Mouse (Mus musculus) adrenal gland, postnatal 36 days (tissue): ENCODE data around the gene Gpt2. TPM values are rescaled to one million over a fixed set of nuclear protein-coding genes. Genes with fewer than 3 reads are reported as not detected.

Experiments
- DNase-seq, 2 experiments: peaks; one replicate each; pipeline ENCODE4 v3.0.0; 2021; ENCODE audit warnings: mixed read lengths in 1 of 2
- total RNA-seq, 2 experiments: library from RNA; stranded (reverse); gene quantifications; 2 replicates each; pipeline ENCODE4 v1.2.3; 2021

Gpt2 gene
- total RNA-seq, 2 experiments from 2014 or later, result 65.0 to 339 TPM

DNA sequence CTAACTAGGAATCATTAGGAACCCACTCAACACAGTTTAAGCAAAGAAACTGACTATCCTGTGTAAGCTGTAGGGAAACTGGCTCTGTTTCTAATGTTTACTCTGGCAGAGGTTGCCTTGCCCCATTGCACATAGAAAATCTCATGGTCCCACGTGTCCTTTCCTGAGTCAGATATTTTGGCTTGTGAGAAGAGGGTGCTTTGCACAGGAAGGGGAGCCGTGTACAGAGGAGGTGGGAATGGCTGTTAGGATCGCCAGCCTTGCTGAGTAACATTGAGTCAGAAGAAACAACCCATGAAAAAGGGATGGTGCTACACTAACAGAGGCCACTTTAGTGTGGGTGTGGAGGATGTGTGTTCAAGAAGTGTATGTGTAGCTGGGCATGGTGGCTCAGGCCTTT, 36.6 kb downstream of the Gpt2 start:
- peak in 1 of 2 experiments; percentile 15 for DNase-seq

DNA sequence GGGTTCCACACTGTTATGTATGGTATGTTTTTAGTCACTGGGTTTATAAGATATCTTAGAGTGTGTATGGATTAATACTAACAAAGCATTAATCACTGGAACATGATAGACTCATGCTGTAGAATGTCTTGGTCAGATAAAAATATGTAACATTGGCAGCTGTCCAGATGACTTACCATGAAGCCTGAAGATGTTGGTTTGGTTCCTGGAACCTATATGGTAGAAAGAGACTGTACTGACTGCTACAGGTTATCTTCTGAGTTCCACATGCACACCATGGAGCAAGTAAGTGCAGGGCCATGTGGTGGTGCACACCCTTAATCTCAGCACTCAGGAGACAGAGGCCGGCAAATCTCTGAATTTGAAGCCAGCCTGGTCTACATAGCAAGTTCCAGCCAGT, 38.3 kb downstream of the Gpt2 start:
- no peak for DNase-seq

DNA sequence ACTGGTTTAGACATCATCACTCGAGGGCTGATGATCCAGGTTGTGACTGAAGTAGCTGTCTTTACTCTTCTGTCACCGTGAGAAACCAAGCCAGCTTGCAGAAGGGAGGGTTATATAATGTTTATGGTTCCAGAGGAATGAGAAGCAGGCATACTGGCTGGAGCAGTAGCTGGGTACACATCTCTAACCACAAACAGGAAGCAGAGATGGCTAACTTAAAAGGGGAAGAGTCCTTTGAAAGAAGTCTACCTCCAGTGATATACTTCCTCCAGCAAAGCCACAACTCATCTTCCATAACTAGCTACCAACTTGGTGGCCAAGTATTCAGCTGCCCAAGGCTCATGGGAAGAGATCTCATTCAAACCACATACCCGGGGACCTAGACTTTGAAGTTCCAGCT, 39.1 kb downstream of the Gpt2 start:
- DNase-seq, result no peak

GRCm38 (mm10) chr8:85532843-85533242, 40.5 kb downstream of the Gpt2 start:
- no peak for DNase-seq

DNA sequence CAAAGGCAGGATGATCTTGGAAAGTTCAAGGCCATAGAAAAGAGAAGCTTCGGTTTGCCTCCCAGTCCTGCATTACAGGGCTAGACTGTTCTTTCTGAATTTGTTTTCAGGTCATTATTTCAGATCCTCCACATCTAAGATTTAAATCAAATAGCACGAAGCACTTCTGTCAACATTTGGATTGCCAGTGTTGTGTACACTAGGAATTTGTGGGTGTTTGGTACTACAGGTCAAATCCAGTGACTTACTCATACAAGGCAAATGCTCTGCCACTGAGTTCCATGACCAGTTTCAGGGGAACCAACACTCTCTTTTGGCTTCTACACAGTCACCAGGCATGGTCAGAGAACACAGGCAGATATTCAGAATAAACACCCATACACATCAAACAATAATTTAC, 41.1 kb downstream of the Gpt2 start:
- DNase-seq, result no peak

DNA sequence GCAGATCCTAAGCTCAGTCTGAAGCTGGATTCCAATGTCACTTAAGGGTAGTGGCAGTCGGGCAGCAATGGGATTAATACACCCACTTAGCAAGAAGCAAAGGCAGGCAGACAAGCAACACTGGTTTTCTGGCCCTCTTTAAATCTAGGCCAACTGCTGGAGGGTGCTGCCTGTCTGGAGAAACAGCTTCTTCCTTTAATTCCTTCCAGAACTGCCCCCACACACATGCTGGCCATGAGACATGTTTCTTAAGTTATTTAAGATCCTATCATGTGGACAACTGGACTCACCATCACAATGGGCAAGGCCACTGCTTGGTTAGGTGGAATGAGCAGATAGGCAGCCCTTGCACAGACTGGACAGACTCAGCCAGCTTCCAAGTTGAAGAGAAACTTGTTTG, 41.8 kb downstream of the Gpt2 start:
- DNase-seq, result no peak

DNA sequence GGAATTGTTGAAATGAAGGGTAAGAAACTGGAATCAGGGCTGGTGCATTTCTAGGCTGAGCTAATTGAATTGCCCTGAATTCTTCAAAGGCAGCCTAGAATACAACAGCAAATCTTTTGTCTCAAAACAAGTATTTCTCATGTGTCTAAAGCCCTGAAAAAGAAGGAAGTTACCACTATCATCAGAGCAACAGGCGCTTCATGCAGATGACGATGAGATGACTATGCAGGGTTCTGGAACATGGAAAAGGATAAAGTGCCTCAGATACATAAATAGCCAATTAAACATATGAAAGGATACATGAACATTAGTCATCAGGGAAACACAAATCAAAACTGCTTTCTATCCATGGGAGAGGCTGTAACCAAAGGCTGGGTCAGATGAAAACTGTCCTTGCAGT, 44.0 kb downstream of the Gpt2 start:
- DNase-seq, result no peak

GRCm38 (mm10) chr8:85551934-85552333, 59.6 kb downstream of the Gpt2 start:
- no peak for DNase-seq

- peak; percentile 8 to 22 for DNase-seq
These were observed 62.2 kb downstream of the Gpt2 start for GRCm38 (mm10) chr8:85554391-85555180.

DNA sequence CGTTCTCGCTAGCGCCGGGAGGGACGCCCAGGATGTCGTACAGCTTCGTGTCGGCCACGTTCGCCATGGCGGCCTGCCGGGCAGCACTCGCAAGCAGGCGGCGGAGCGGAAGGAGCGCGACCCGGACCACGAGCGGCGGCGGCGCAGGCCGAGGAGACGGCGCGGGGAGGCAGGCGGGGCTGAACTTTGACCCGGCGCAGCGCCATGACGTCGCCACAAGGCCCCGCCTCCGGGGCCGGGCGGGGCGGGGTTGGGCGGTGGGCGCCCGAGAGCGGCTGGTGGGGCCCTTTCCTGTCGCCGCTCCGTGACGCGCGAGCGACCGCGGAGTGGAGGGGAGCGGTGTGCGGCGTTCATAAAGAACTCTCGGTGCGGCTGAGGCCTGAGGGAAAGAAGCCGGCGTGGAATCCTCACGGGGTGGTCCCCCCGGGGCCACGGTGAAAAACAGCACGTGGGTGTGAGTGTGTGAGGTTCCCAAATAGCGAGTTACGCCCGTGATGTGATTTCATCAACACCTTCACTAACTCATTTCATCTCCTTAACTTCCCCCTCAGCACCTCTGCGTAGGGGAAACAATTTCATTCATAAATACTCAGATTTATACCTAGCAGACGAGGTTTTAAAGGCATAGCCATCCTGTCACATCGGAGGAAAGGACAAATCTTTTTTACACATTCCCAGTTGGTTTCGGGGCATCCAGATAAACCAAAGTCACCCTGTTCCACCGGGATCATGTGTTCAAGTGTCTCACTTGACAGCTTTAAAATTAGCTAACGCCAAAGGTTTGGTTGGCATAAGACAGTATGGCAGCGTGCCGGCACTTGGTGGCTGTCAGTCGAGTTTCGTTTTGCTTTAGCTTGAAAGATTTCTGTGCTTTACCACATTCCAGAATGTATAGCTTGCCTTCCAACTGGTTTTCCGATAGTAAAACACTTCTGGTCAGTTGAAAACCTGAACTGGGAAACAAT, 63.1 kb downstream of the Gpt2 start, which contains the start of gene Dnaja2:
TSS of gene Dnaja2 (minus strand) at position 164 of the 965 bp plus-strand sequence.
- DNase-seq, result peak; percentile 93

DNA sequence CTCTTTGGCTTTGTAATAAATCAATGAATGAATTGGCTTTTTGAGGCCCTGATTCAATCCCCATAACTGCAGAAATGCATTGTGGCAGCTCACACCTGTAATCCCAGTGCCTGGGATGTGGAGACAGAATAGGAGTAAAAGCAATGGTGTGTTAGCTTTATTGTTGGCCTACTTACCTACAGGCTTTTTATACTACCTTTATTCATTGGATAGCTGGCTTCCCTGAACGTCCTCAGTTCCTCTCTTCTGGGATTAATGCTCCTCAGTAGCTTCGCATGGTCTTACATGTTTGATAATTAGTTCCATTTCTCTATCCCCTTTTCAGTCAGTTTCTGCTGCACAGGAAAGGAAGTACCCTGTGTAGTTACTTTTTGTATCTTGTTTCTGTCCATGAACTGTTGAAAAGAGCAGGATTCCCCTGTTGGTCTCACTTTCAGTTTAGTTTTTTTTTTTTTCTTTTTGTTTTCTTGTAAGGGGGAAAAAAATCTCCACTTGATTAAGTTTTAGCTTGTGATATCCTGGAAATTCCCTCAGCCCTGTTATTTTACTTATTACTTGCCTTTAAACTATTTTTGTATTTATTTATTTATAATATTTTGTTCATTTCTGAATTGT, 64.7 kb downstream of the Gpt2 start:
- DNase-seq, result no peak

GRCm38 (mm10) chr8:85557601-85557986, 65.2 kb downstream of the Gpt2 start:
- no peak for DNase-seq

DNA sequence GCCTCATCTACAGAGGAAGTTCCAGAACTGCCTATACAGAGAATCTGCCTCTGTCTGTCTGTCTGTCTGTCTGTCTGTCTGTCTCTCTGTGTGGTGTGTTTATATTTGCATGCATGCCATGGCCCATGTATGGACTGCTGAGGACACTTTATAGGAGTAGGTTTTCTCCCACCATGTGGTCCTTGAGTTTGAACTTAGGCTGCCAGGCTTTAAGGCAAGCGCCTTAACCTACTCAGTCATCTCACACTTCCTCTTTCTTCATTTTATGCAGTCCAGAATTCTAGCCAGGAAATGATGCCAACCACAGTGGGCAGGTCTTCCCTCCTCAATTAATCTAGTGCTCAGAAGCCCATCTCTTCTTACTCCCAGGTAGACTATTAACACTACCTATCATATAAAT, 66.8 kb downstream of the Gpt2 start:
- DNase-seq, result no peak

GRCm38 (mm10) chr8:85559966-85560365, 67.6 kb downstream of the Gpt2 start:
- DNase-seq, result no peak

- DNase-seq, result no peak
These were observed 71.0 kb downstream of the Gpt2 start for GRCm38 (mm10) chr8:85563336-85563735.

DNA sequence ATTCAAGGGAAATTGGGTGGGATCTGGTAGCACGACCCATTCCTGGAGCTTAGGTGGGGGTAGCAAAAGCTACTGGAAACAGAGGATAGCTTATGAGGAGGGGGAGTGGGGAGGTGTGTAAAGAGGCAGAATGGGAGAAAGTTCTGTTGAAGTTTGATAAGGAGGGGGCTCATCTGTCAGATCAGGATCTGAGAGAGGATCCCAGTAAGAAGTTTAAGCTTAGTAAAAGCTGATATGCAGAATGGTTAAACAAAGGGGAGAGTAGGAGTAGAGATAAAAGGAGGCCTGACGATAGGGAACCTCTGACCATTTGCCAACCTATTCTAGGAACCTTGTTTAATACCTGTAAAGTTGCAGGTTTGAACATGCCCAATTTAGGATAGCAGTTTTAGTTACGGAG, 72.8 kb downstream of the Gpt2 start:
- DNase-seq, result no peak

GRCm38 (mm10) chr8:85567801-85568200, 75.4 kb downstream of the Gpt2 start:
- no peak for DNase-seq

- DNase-seq, result no peak
These were observed 78.1 kb downstream of the Gpt2 start for GRCm38 (mm10) chr8:85570466-85570865.

DNA sequence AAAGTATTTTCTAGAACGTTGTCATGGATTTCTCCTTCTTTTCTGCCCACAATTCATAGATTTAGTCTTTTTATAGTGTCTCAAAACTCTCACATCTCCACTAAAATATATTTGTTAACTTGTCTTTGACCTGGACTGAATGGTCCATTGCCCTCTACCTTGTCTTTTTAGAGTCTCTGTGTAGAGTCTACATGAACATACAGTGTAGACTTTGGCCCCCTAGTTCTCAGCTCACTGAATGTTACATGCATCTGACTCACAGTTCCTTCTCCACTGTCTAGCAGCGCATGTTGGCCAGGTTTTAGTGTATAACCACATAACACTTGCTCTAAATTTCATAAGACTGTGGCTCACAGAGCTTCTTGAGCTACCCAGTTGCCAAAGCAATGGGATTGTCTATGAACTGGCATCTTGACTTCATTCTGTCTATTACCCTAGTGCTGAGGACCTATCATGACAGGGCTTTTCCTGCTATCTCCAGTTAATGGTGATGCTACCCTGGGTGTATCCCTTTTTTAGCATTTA, 81.7 kb downstream of the Gpt2 start:
- no peak for DNase-seq
